Mouse (Mus musculus) leukemia stem cell, adult 10-12 weeks (primary cell): ENCODE results near the gene Rhov. TPM values are rescaled to one million over a fixed set of nuclear protein-coding genes. Genes with fewer than 3 reads are reported as not detected.

ENCODE experiments used
- polyA plus RNA-seq: library from polyadenylated mRNA; stranded (reverse); fragments of >175 nt; gene quantifications from 2 replicates; pipeline ENCODE4 v1.2.3, GENCODE M21; 2012; ENCODE audit warnings: low replicate concordance

Gene Rhov
- polyA plus RNA-seq: 0.30 TPM in 1 of 2 replicates, not detected in the other

DNA sequence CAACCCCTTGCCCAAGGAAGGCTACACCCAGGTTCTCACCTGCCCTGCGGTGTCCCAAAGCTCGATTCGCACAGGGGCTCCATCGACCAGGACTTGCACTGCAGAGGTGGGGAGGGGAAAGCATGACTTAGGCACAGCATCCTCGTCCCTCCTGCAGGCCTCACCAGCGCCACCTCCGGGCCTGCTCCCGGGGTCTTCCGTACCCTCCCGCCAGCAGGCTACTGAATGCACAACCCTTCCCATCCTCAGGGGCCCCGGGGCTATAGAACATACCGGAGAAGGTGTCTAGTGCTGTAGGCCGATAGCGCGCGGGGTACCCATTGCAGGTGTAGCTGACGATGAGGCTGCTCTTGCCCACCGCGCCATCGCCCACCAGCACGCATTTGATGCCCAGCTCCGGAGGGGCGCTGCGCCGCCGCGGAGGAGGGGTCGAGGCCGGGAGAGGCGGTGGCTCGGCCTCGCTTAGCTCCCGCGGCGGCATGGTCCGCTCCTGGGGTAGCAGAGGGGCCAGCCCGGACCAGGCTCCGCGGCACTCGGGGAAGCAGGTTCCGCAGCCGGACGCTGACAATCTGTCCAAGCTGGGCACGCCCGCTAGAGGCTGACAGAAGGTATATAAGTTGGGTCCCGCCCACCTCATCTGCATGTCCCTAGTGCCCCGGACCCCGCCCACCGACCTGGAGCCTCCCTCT is at the start of gene Rhov:
Gene Rhov, minus strand, starts transcription at position 630 of the 689 bp plus-strand sequence.

DNA sequence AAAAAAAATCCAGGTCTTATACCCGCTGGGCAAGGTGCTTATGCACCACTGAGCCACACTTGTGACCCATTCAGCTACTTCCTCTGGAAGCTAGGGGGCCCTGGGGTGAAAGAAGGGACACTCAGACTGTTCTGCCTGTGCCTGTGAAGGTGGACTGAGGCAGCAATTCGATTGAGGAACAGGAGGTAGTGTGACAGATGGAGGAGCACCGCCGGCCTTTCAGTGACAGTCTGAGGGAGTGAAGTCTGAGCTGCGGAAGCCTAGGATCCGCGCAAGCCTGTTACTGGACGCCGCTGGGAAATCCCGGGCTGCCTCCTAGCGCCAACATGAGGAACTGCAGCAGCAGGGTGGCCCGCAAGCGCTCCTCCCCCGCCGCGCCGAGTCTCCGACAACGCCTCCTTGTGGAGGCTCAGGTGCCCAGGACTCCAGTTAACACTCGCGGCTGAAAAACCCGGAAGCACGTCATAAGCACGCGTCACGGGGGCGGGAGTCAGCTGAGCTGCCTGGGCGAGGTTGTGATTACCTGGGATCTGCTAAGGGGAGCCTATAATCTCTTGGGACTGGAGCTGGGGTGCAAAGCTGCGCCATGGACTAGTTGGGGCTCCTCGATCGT is 17.3 kb upstream of the Rhov start, which contains the start of gene Vps18:
Gene Vps18, plus strand, starts transcription at position 471 of the 613 bp plus-strand sequence.

DNA sequence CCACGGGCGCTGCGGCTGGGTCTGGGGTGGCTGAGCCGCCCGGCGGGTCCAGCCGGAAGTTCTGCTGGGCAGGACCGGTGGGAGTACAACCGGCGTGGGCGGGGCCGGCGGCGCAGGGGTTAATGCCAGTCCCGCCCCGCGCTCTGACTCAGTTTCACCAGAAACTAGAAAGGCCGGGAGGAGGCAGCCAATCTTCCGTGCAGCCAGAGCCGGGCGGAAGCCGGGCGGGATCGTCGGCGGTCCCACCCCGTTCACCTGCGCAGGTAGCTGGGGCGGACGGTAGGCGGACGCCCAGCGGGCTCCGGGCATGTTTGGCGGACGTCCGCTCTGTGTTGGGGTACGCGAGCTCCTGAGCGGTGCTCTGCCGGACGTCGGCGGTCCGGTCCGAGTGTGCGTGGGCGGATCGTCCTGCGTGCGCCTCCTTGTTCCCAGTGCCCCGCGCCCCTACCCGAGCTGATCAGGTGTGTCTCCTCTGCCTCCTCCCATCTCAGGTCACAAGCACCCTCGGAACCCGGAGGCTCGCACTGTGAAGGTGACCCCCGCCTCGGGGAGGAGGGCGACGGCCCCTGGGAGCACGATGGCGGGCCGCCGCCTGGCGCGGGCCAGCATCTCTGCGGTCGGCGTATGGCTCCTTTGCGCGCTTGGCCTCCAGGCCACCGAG is 33.7 kb downstream of the Rhov start, which contains the start of gene Spint1:
Gene Spint1, plus strand, starts transcription at position 153 of the 661 bp plus-strand sequence.

GRCm38 (mm10) chr2:119229775-119230704 is 41.0 kb downstream of the Rhov start, which contains the start of gene Ppp1r14d:
TSS of gene Ppp1r14d (minus strand) at chr2:119229906.

Other genes with a start within 250 kb of the Rhov start
- 10.2 and 15.1 TPM in 2 replicates for gene Ccdc32, start 241.9 kb downstream of the Rhov start, polyA plus RNA-seq
- gene Rpusd2, start 236.5 kb downstream of the Rhov start, polyA plus RNA-seq: 5.7 and 6.9 TPM in 2 replicates
- gene Knl1, start 224.2 kb downstream of the Rhov start, polyA plus RNA-seq: 10.0 and 26.4 TPM in 2 replicates
- gene Rad51, start 158.5 kb downstream of the Rhov start, polyA plus RNA-seq: 4.9 and 8.4 TPM in 2 replicates
- 16.2 and 33.0 TPM in 2 replicates for gene Rmdn3, start 114.2 kb downstream of the Rhov start, polyA plus RNA-seq
- 1.4 TPM in 1 of 2 replicates, not detected in the other for gene Gchfr, start 103.5 kb downstream of the Rhov start, polyA plus RNA-seq
- gene Gm14137, start 96.8 kb downstream of the Rhov start, polyA plus RNA-seq: 0.07 and 0.57 TPM in 2 replicates
- gene Zfyve19, start 62.7 kb downstream of the Rhov start, polyA plus RNA-seq: 10.3 and 20.3 TPM in 2 replicates
- gene Dnajc17, start 62.5 kb downstream of the Rhov start, polyA plus RNA-seq: 10.6 and 23.8 TPM in 2 replicates
- gene Ppp1r14d, start 41.4 kb downstream of the Rhov start, polyA plus RNA-seq: not detected in 2 replicates
- 0.13 and 0.59 TPM in 2 replicates for gene Spint1, start 33.9 kb downstream of the Rhov start, polyA plus RNA-seq
- gene Vps18, start 17.5 kb upstream of the Rhov start, polyA plus RNA-seq: 8.0 and 19.2 TPM in 2 replicates
- 1.1 and 1.5 TPM in 2 replicates for gene Dll4, start 54.5 kb upstream of the Rhov start, polyA plus RNA-seq
- gene Chac1, start 80.0 kb upstream of the Rhov start, polyA plus RNA-seq: 24.8 and 43.3 TPM in 2 replicates
- 5.3 and 6.5 TPM in 2 replicates for gene Ino80, start 206.4 kb upstream of the Rhov start, polyA plus RNA-seq